Mouse (Mus musculus): ENCODE data around the gene Tubg2.
"Not testable (repeated sequence)": the region's sequence is repeated elsewhere in the genome, so short reads cannot be mapped to it uniquely, and the experiment has no call there.

The Tubg2 gene

GRCm38 (mm10) chr11:101138536-101139181, 17.0 kb upstream of the Tubg2 start:
- no peak for DNase-seq (ENCODE audit: extremely low read depth, low read depth)

GRCm38 (mm10) chr11:101140164-101140819, 15.4 kb upstream of the Tubg2 start:
- no peak for DNase-seq (ENCODE audit: extremely low read depth, low read depth)

- no peak for DNase-seq (ENCODE audit: extremely low read depth, low read depth)
Measured at GRCm38 (mm10) chr11:101141088-101141487, 14.6 kb upstream of the Tubg2 start.

GRCm38 (mm10) chr11:101142215-101142967, 13.3 kb upstream of the Tubg2 start:
- no peak for DNase-seq (ENCODE audit: extremely low read depth, low read depth)

GRCm38 (mm10) chr11:101143338-101144225, 12.1 kb upstream of the Tubg2 start:
- DNase-seq (ENCODE audit: extremely low read depth, low read depth): no peak

- no peak for DNase-seq (ENCODE audit: extremely low read depth, low read depth)
Measured at GRCm38 (mm10) chr11:101146377-101146776, 9.3 kb upstream of the Tubg2 start.

- DNase-seq (ENCODE audit: extremely low read depth, low read depth): no peak
Measured at GRCm38 (mm10) chr11:101148751-101149150, 7.0 kb upstream of the Tubg2 start.

- DNase-seq (ENCODE audit: extremely low read depth, low read depth): no peak
Measured at GRCm38 (mm10) chr11:101149178-101150105, 6.3 kb upstream of the Tubg2 start.

GRCm38 (mm10) chr11:101151063-101151462, 4.6 kb upstream of the Tubg2 start:
- DNase-seq (ENCODE audit: extremely low read depth, low read depth): no peak

GRCm38 (mm10) chr11:101152825-101153224, 2.9 kb upstream of the Tubg2 start:
- DNase-seq (ENCODE audit: extremely low read depth, low read depth): no peak

- DNase-seq (ENCODE audit: extremely low read depth, low read depth): no peak
Measured at GRCm38 (mm10) chr11:101154648-101155047, 1.1 kb upstream of the Tubg2 start.

- DNase-seq (ENCODE audit: extremely low read depth, low read depth): no peak
Measured at GRCm38 (mm10) chr11:101155151-101155550, 556 bp upstream of the Tubg2 start.

GRCm38 (mm10) chr11:101160151-101160550, 4.4 kb downstream of the Tubg2 start:
- DNase-seq (ENCODE audit: extremely low read depth, low read depth): not testable (repeated sequence)

GRCm38 (mm10) chr11:101160981-101161505, 5.3 kb downstream of the Tubg2 start:
- not testable (repeated sequence) for DNase-seq (ENCODE audit: extremely low read depth, low read depth)

GRCm38 (mm10) chr11:101161551-101161950, 5.8 kb downstream of the Tubg2 start:
- DNase-seq (ENCODE audit: extremely low read depth, low read depth): no peak

- no peak for DNase-seq (ENCODE audit: extremely low read depth, low read depth)
Measured at GRCm38 (mm10) chr11:101162301-101162700, 6.6 kb downstream of the Tubg2 start.

- DNase-seq (ENCODE audit: extremely low read depth, low read depth): no peak
Measured at GRCm38 (mm10) chr11:101162772-101163171, 7.1 kb downstream of the Tubg2 start.

- DNase-seq (ENCODE audit: extremely low read depth, low read depth): no peak
Measured at GRCm38 (mm10) chr11:101163476-101164350, 8.0 kb downstream of the Tubg2 start.

GRCm38 (mm10) chr11:101164351-101164665, 8.6 kb downstream of the Tubg2 start:
- DNase-seq (ENCODE audit: extremely low read depth, low read depth): no peak

Data from MEL-GATA-1-ER (cell line).